Mouse (Mus musculus): ENCODE results near the gene Nlrp4c. TPM values are rescaled to one million over a fixed set of nuclear protein-coding genes. Genes with fewer than 3 reads are reported as not detected.

Gene Nlrp4c
- polyA plus RNA-seq, 1 experiment from 2014 or later = not detected

DNA sequence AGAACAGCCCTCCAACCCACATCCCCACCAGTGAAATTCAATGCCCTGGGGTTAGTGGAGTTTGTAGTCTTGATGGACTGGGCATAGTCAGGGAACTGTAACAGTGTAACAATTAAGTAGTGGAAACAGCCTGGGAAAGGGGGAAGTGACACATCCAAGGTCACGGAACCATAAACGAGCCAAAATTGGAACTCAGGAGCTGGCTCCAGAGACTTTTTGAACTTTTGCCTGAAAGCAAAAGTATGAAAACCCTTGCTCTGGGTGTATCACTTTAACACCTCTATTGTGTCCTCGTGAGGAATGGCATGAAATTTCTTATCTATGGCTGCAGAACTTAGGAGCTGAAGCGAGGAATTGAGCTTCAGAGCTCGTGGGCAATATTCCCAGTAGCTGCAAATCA, 109.2 kb downstream of the Nlrp4c start:
- Histone ChIP-seq H3K27me3 (ENCODE audit: control insufficient read depth, insufficient read depth, low read length) (no peaks in the 10 kb centered on the region), H3K4me1 (ENCODE audit: control insufficient read depth, insufficient read depth, low read length) (peaks cover 57% of the 10 kb centered on the region), H3K4me3 (ENCODE audit: low read length) (peak overlapping the region; percentile 74), H3K36me3 (ENCODE audit: control insufficient read depth, insufficient read depth) (no peaks in the 10 kb centered on the region), H3K27ac (ENCODE audit: low read length) (peak overlapping the region; percentile 96), H3K9me3 (replicated peaks; ENCODE audit: control insufficient read depth, low read length) (no peaks in the 10 kb centered on the region), H3K4me2 (ENCODE audit: low read depth, low read length) (peak overlapping the region; percentile 67), H3K9ac (ENCODE audit: low read length) (peak overlapping the region; percentile 94)
- ATAC-seq (replicated peaks; ENCODE audit: extremely low read depth, insufficient read depth, low FRiP score) = no peak
- WGBS = 37% methylated on average over 5 of the region's 5 CpGs

Other genes with a start within 250 kb of the Nlrp4c start
- not detected in 2 replicates for gene Vmn1r63, start 239.7 kb upstream of the Nlrp4c start, polyA plus RNA-seq (2015; fragmentation: Nextera tagmentation; extraction: Ambion mirVana)
- not detected in 2 replicates for gene Vmn1r64, start 160.6 kb upstream of the Nlrp4c start, polyA plus RNA-seq (2015; fragmentation: Nextera tagmentation; extraction: Ambion mirVana)
- not detected in 2 replicates for gene Vmn1r65, start 34.2 kb upstream of the Nlrp4c start, polyA plus RNA-seq (2015; fragmentation: Nextera tagmentation; extraction: Ambion mirVana)
- gene Zfp787, start 110.8 kb downstream of the Nlrp4c start, polyA plus RNA-seq (2015; fragmentation: Nextera tagmentation; extraction: Ambion mirVana) = 22.2 and 22.5 TPM in 2 replicates
- 34.4 and 35.4 TPM in 2 replicates for gene Zfp444, start 127.1 kb downstream of the Nlrp4c start, polyA plus RNA-seq (2015; fragmentation: Nextera tagmentation; extraction: Ambion mirVana)
- gene Galp, start 151.9 kb downstream of the Nlrp4c start, polyA plus RNA-seq (2015; fragmentation: Nextera tagmentation; extraction: Ambion mirVana) = not detected in 2 replicates
- gene Zscan5b, start 177.1 kb downstream of the Nlrp4c start, polyA plus RNA-seq (2015; fragmentation: Nextera tagmentation; extraction: Ambion mirVana) = not detected in 2 replicates
- gene Epp13, start 207.5 kb downstream of the Nlrp4c start, polyA plus RNA-seq (2015; fragmentation: Nextera tagmentation; extraction: Ambion mirVana) = not detected in 2 replicates
- gene Zfp667, start 241.4 kb downstream of the Nlrp4c start, polyA plus RNA-seq (2015; fragmentation: Nextera tagmentation; extraction: Ambion mirVana) = 4.9 and 5.1 TPM in 2 replicates